Mouse (Mus musculus): Measurements from ENCODE around the gene Krt78. TPM values are rescaled to one million over a fixed set of nuclear protein-coding genes. Genes with fewer than 3 reads are reported as not detected.
A peak's percentile ranks its signal among the peaks of the same experiment; 100 is the strongest.

Krt78 gene
- total RNA-seq, 2 experiments from 2014 or later = not detected

GRCm38 (mm10) chr15:101984746-101985145, 30.7 kb upstream of the Krt78 start:
- no peak for TF ChIP-seq CTCF (IDR thresholded peaks at IDR 0.05)
- no peak overlapping the region for H3K4me3 ChIP-seq
- 0 out of 2 replicates have a peak overlapping the region, but pooled peaks have one; percentile 62 for H3K27ac ChIP-seq
- DNase-seq (ENCODE audit: extremely low spot score in 1 of 2, low spot score in 2 of 2) = no peak
- intact Hi-C loops (cut with DNase I) = loop anchor here (1.0 to 5.0 kb wide), 4 partner anchors 465 to 757 kb away; no protein-coding TSS in a partner anchor

GRCm38 (mm10) chr15:101983949-101984601, 30.0 kb upstream of the Krt78 start:
- DNase-seq (ENCODE audit: extremely low spot score in 1 of 2, low spot score in 2 of 2) = peak; percentile 91 to 92
- Histone ChIP-seq H3K27ac (peak overlapping the region; percentile 78), H3K4me3 (0 out of 2 replicates have a peak overlapping the region, but pooled peaks have one; percentile 24)
- intact Hi-C loops (cut with DNase I) = loop anchor here (1.0 to 5.0 kb wide), 4 partner anchors 465 to 757 kb away; no protein-coding TSS in a partner anchor
- peak; percentile 62 for TF ChIP-seq CTCF (IDR thresholded peaks at IDR 0.05)

GRCm38 (mm10) chr15:101983315-101983948, 29.3 kb upstream of the Krt78 start:
- intact Hi-C loops (cut with DNase I) = loop anchor here (5.0 kb wide), 1 partner anchor 756 kb away; no protein-coding TSS in a partner anchor
- Histone ChIP-seq H3K27ac (peak overlapping the region; percentile 78), H3K4me3 (no peak overlapping the region)
- no peak; the same call in none of the 2 replicates for TF ChIP-seq CTCF (IDR thresholded peaks at IDR 0.05)
- DNase-seq (ENCODE audit: extremely low spot score in 1 of 2, low spot score in 2 of 2) = no peak

GRCm38 (mm10) chr15:101980849-101981248, 26.8 kb upstream of the Krt78 start:
- DNase-seq (ENCODE audit: extremely low spot score in 1 of 2, low spot score in 2 of 2) = no peak
- Histone ChIP-seq H3K27ac (no peak overlapping the region), H3K4me3 (no peak overlapping the region)
- TF ChIP-seq CTCF (IDR thresholded peaks at IDR 0.05) = no peak
- intact Hi-C loops (cut with DNase I) = loop anchor here (5.0 kb wide), 1 partner anchor 754 kb away; no protein-coding TSS in a partner anchor

- H3K27ac ChIP-seq = peak overlapping the region; percentile 83
- intact Hi-C loops (cut with DNase I) = no loop called here
- peak overlapping the region; percentile 34 for H3K4me3 ChIP-seq
- TF ChIP-seq CTCF (IDR thresholded peaks at IDR 0.05) = peak; percentile 23
- DNase-seq (ENCODE audit: extremely low spot score in 1 of 2, low spot score in 2 of 2) = peak; percentile 83 to 85
These were observed 23.1 kb upstream of the Krt78 start for GRCm38 (mm10) chr15:101977043-101977726.

GRCm38 (mm10) chr15:101976641-101977040, 22.6 kb upstream of the Krt78 start:
- no peak overlapping the region for H3K4me3 ChIP-seq
- no peak for TF ChIP-seq CTCF (IDR thresholded peaks at IDR 0.05)
- intact Hi-C loops (cut with DNase I) = no loop called here
- H3K27ac ChIP-seq = peak overlapping the region; percentile 83
- no peak for DNase-seq (ENCODE audit: extremely low spot score in 1 of 2, low spot score in 2 of 2)

- TF ChIP-seq CTCF (IDR thresholded peaks at IDR 0.05) = no peak
- intact Hi-C loops (cut with DNase I) = no loop called here
- Histone ChIP-seq H3K27ac (no peak overlapping the region), H3K4me3 (no peak overlapping the region)
- DNase-seq (ENCODE audit: extremely low spot score in 1 of 2, low spot score in 2 of 2) = no peak
These were observed 21.9 kb upstream of the Krt78 start for GRCm38 (mm10) chr15:101976023-101976422.

- intact Hi-C loops (cut with DNase I) = loop anchor here (5.0 kb wide), 1 partner anchor 112 kb away; no protein-coding TSS in a partner anchor
- TF ChIP-seq CTCF (IDR thresholded peaks at IDR 0.05) = no peak
- no peak overlapping the region for H3K4me3 ChIP-seq
- H3K27ac ChIP-seq = no peak overlapping the region
- no peak for DNase-seq (ENCODE audit: extremely low spot score in 1 of 2, low spot score in 2 of 2)
These were observed 20.2 kb upstream of the Krt78 start for GRCm38 (mm10) chr15:101974083-101974845.

GRCm38 (mm10) chr15:101973414-101974077, 19.5 kb upstream of the Krt78 start:
- intact Hi-C loops (cut with DNase I) = loop anchor here (1.0 to 5.0 kb wide), 3 partner anchors 111 to 454 kb away; no protein-coding TSS in a partner anchor
- DNase-seq (ENCODE audit: extremely low spot score in 1 of 2, low spot score in 2 of 2) = peak; percentile 93 to 98
- Histone ChIP-seq H3K27ac (no peak overlapping the region), H3K4me3 (no peak overlapping the region)
- TF ChIP-seq CTCF (IDR thresholded peaks at IDR 0.05) = no peak; the same call in none of the 2 replicates

GRCm38 (mm10) chr15:101970536-101970935, 16.4 kb upstream of the Krt78 start:
- intact Hi-C loops (cut with DNase I) = loop anchor here (5.0 kb wide), 1 partner anchor 108 kb away; no protein-coding TSS in a partner anchor
- peak; percentile 67 for TF ChIP-seq CTCF (IDR thresholded peaks at IDR 0.05)
- no peak overlapping the region for H3K27ac ChIP-seq
- no peak overlapping the region for H3K4me3 ChIP-seq
- peak in 1 of 2 experiments; percentile 40 for DNase-seq (ENCODE audit: extremely low spot score in 1 of 2, low spot score in 2 of 2)

Data from left cerebral cortex, adult 2 months (tissue).